Mouse (Mus musculus): ENCODE results near the gene Plcd4. TPM values are rescaled to one million over a fixed set of nuclear protein-coding genes. Genes with fewer than 3 reads are reported as not detected.

The Plcd4 gene
- 0.52 TPM for polyA plus RNA-seq (2014; fragmentation: Illumina TruSeq; extraction: RNeasy Lipid Tissue Mini Kit (QIAGEN cat#74804); ENCODE audit: low read depth, low replicate concordance)

DNA sequence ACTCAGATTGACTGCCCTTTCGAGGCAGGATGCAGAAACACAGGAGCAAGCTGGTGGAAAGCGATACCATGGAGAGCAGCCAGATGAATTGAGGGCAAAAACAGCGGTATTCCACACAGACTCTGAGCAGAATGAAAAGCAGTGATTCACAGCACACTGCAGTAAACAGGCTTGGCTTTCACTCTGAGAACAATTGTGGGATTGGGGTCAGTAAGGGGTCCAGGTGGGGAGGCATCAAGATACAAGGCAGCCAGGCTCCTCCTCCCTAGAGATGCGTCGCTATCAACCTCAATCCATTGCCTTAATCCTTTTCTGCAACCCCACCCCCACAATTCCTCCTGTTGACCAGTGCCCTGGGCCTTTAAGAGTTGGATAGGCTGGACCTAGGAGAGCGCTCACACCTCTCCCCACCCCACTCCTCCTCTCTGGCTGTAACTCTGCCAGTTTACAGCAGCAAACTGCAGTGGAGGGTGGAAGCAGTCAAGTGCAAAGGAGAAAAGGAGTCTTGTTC is at the start of gene Plcd4:
Gene Plcd4 (plus strand): TSS at position 438 of the 511 bp plus-strand sequence.

DNA sequence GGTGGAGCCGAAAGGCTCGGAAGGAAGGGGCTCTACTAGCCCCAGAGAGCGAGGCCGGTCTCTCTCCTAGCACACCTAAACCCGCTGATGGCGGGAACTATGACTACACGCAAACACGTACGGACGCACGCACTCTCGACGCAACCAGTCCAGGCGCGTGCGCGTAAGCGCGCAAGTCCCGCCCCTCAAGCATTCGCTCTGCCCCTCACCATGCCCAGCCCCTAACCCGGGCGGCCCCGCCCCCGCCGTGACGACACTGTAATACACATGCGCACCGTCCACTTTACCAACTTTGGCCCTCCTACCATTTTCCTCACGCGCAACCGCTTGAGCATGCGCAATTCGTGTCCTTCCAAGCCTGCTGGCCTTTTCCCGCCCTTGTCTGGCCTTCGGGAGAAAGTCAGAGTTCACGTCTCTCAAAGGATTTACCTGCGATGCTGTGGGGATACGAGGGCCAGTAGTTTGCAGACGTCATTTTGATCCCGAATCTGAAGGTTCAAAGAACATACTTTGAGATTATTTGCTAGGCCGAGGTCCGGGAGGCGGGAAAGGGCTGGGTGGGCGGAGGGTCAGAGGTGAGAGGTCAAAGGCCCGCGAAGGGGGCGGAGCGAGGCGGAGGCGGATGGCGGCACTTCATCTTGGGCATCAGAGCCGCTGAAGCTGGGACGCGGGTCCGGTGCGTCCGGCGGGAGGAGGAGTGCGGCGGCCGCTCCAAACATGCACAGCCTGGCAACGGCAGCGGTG is 36.8 kb upstream of the Plcd4 start, which contains the start of gene Cnot9:
Gene Cnot9 (plus strand): TSS at position 338 of the 744 bp plus-strand sequence.

DNA sequence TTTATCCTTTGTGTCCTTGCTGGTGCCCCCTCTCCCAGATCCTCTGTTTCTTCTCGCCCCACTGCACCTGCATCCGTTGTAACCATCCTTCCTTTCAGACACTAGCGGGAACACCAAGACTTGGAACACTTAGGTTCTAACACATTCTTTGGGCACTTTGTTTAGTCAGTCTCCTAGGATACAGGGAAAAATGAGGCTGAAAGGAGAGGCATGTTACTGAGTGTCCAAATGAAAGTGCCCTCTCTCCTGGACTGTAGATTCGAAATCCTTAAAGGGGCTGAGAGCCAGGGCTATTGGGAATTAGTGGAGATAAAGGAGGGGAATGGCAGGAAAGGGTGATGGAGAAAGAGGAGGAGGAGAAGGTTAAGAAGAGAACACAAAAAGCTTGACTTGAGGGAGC is 1.5 kb downstream of the Plcd4 start, which contains the start of gene Usp37:
Gene Usp37 (minus strand): TSS at position 101 of the 400 bp plus-strand sequence.

DNA sequence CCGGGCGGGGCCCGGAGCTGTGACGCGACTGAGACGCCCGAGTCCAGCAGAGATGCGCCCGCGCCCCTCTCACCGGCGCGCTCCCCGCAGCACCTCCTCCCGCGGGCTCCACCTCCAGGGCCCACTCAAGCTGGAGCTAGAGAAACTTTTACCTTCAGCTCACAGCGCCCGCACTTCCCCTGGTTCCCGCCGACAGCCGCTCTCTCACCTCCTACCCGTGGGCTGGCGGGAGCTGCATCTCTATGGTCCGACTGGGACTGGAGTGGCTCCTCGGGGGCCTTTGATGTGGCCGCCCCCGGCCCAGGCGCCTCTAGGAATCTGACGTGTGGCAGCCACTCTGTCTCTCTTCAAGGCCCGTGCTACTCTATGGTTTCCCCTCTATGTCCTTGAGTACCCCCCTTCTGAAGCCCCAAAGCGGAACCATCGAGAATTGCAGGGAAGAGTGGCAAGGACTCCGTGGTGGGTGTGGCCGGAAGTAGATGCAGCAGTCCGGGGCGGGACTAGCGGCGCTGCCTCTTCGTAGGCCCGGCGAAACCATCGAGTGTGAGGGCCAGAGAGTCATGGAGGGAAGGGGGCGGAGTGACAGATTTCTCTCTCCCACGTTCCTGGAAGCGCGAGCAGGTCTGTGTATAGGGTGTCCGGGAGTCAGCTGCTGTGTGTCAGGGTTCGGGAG is 45.2 kb downstream of the Plcd4 start, which contains the start of the genes Zfp142 and Bcs1l:
Gene Zfp142 (minus strand): TSS at position 474 of the 673 bp plus-strand sequence.
Gene Bcs1l (plus strand): TSS at position 517 of the 673 bp plus-strand sequence.

DNA sequence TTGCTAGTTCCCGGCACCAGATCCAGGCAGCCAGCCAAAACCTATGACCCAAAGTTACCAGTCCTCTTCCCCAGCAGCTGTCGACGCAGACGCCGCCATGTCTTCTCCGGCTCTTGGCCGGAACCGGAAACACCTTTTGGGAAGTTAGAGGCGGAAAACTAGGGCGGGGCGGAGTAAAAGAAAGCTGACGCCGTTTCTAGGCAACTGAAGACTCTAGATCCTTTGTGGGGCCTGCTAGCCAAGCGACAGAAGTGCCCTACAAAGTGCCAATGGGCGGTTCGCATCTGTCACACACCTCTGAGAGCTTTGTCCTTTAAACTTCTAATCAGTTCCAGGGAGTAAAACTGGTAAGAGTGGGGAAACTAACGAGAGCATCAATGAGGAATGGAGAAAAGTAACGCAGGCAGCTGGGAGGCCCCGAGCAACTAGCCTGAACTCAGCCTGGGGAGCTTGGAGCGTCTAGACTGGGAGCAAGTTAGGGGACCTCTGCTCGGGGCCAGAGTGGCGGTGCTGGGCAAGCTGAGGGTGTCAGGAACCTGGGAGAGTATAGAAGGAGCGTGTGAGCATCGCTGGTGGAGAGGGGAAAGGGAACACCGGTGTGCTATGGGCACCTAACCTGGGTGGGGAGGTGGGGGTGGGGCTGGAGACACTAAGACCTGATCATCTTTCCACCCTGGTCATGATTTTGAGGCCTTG is 58.7 kb downstream of the Plcd4 start, which contains the start of the genes Rnf25 and Stk36:
Gene Rnf25 (minus strand): TSS at position 131 of the 696 bp plus-strand sequence.
Gene Stk36 (plus strand): TSS at position 179 of the 696 bp plus-strand sequence.

Other genes starting within 250 kb of the Plcd4 start
- gene Tmbim1, start 237.3 kb upstream of the Plcd4 start, polyA plus RNA-seq (2014; fragmentation: Illumina TruSeq; extraction: RNeasy Lipid Tissue Mini Kit (QIAGEN cat#74804); ENCODE audit: low read depth, low replicate concordance): 59.1 TPM
- 0.29 TPM for gene Catip, start 180.8 kb upstream of the Plcd4 start, polyA plus RNA-seq (2014; fragmentation: Illumina TruSeq; extraction: RNeasy Lipid Tissue Mini Kit (QIAGEN cat#74804); ENCODE audit: low read depth, low replicate concordance)
- gene Slc11a1, start 167.7 kb upstream of the Plcd4 start, polyA plus RNA-seq (2014; fragmentation: Illumina TruSeq; extraction: RNeasy Lipid Tissue Mini Kit (QIAGEN cat#74804); ENCODE audit: low read depth, low replicate concordance): 1.2 TPM
- 23.3 TPM for gene Ctdsp1, start 151.4 kb upstream of the Plcd4 start, polyA plus RNA-seq (2014; fragmentation: Illumina TruSeq; extraction: RNeasy Lipid Tissue Mini Kit (QIAGEN cat#74804); ENCODE audit: low read depth, low replicate concordance)
- gene Vil1, start 133.5 kb upstream of the Plcd4 start, polyA plus RNA-seq (2014; fragmentation: Illumina TruSeq; extraction: RNeasy Lipid Tissue Mini Kit (QIAGEN cat#74804); ENCODE audit: low read depth, low replicate concordance): 0.64 TPM
- gene Cnot9, start 36.8 kb upstream of the Plcd4 start, polyA plus RNA-seq (2014; fragmentation: Illumina TruSeq; extraction: RNeasy Lipid Tissue Mini Kit (QIAGEN cat#74804); ENCODE audit: low read depth, low replicate concordance): 30.3 TPM
- 21.5 TPM for gene Usp37, start 1.4 kb downstream of the Plcd4 start, polyA plus RNA-seq (2014; fragmentation: Illumina TruSeq; extraction: RNeasy Lipid Tissue Mini Kit (QIAGEN cat#74804); ENCODE audit: low read depth, low replicate concordance)
- gene Zfp142, start 45.4 kb downstream of the Plcd4 start, polyA plus RNA-seq (2014; fragmentation: Illumina TruSeq; extraction: RNeasy Lipid Tissue Mini Kit (QIAGEN cat#74804); ENCODE audit: low read depth, low replicate concordance): 5.2 TPM
- 8.0 TPM for gene Bcs1l, start 45.4 kb downstream of the Plcd4 start, polyA plus RNA-seq (2014; fragmentation: Illumina TruSeq; extraction: RNeasy Lipid Tissue Mini Kit (QIAGEN cat#74804); ENCODE audit: low read depth, low replicate concordance)
- gene Rnf25, start 58.5 kb downstream of the Plcd4 start, polyA plus RNA-seq (2014; fragmentation: Illumina TruSeq; extraction: RNeasy Lipid Tissue Mini Kit (QIAGEN cat#74804); ENCODE audit: low read depth, low replicate concordance): 13.6 TPM
- gene Stk36, start 58.6 kb downstream of the Plcd4 start, polyA plus RNA-seq (2014; fragmentation: Illumina TruSeq; extraction: RNeasy Lipid Tissue Mini Kit (QIAGEN cat#74804); ENCODE audit: low read depth, low replicate concordance): 1.3 TPM
- 17.4 TPM for gene Ttll4, start 118.9 kb downstream of the Plcd4 start, polyA plus RNA-seq (2014; fragmentation: Illumina TruSeq; extraction: RNeasy Lipid Tissue Mini Kit (QIAGEN cat#74804); ENCODE audit: low read depth, low replicate concordance)
- 1.8 TPM for gene Cyp27a1, start 170.7 kb downstream of the Plcd4 start, polyA plus RNA-seq (2014; fragmentation: Illumina TruSeq; extraction: RNeasy Lipid Tissue Mini Kit (QIAGEN cat#74804); ENCODE audit: low read depth, low replicate concordance)
- gene Prkag3, start 206.3 kb downstream of the Plcd4 start, polyA plus RNA-seq (2014; fragmentation: Illumina TruSeq; extraction: RNeasy Lipid Tissue Mini Kit (QIAGEN cat#74804); ENCODE audit: low read depth, low replicate concordance): 0.41 TPM
- gene Wnt6, start 229.0 kb downstream of the Plcd4 start, polyA plus RNA-seq (2014; fragmentation: Illumina TruSeq; extraction: RNeasy Lipid Tissue Mini Kit (QIAGEN cat#74804); ENCODE audit: low read depth, low replicate concordance): 0.93 TPM
- gene Wnt10a, start 248.6 kb downstream of the Plcd4 start, polyA plus RNA-seq (2014; fragmentation: Illumina TruSeq; extraction: RNeasy Lipid Tissue Mini Kit (QIAGEN cat#74804); ENCODE audit: low read depth, low replicate concordance): not detected

All from adrenal gland, adult 10 weeks (tissue).